Comparison of ENCODE assay signal across 9 mouse cellular contexts in genomic region chr2:93850317-93850944, GRCm38 (mm10). TPM values are rescaled to one million over a fixed set of nuclear protein-coding genes. Genes with fewer than 3 reads are reported as not detected.
DNase-seq lines count a peak whose midpoint lies in the region; ATAC-seq lines count a peak whose summit lies in the region.
"Had no signal": no experiment of that assay in that cellular context is flagged by ENCODE, and none has a peak within 500 bp of the region (broad histone marks: within the 10 kb centered on the region; RNA-seq: fewer than 3 reads in every experiment).

No protein-coding gene starts in this region.

- peak overlapping the region; percentile 69 for H3K4me2 ChIP-seq in heart, embryonic 15.5 days
- peak overlapping the region; percentile 49 for H3K4me2 ChIP-seq in embryonic facial prominence, embryonic 12.5 days (replicated peaks)
- H3K4me2 ChIP-seq in limb, embryonic 11.5 days (ENCODE audit: low read depth, severe bottlenecking) = peak overlapping the region; percentile 1; the same call in 1 of the 2 replicates
- H3K4me2 ChIP-seq in neural tube, embryonic 14.5 days (ENCODE audit: low read depth, low read length) = peak overlapping the region; percentile 74

- H3K9ac ChIP-seq in heart, embryonic 15.5 days = no peak overlapping the region
- no peak overlapping the region for H3K9ac ChIP-seq in embryonic facial prominence, embryonic 12.5 days
- H3K9ac ChIP-seq in limb, embryonic 11.5 days (ENCODE audit: low read length) = no peak overlapping the region
- no peak overlapping the region for H3K9ac ChIP-seq in neural tube, embryonic 14.5 days (replicated peaks; ENCODE audit: low read depth, low read length)

- 40% methylated on average over 13 of the region's 13 CpGs for WGBS in heart, embryonic 15.5 days
- 41% methylated on average over 13 of the region's 13 CpGs for WGBS in embryonic facial prominence, embryonic 12.5 days
- WGBS in limb, embryonic 11.5 days = 42% methylated on average over 13 of the region's 13 CpGs
- 51% methylated on average over 13 of the region's 13 CpGs for WGBS in neural tube, embryonic 14.5 days

- no peak for ATAC-seq in heart, embryonic 15.5 days (replicated peaks; ENCODE audit: insufficient number of reproducible peaks, insufficient read depth, low FRiP score, low read depth)
- no peak for ATAC-seq in embryonic facial prominence, embryonic 12.5 days (ENCODE audit: insufficient number of reproducible peaks, insufficient read depth, low FRiP score, low TSS enrichment)
- no peak for ATAC-seq in limb, embryonic 11.5 days (ENCODE audit: insufficient number of reproducible peaks, low FRiP score, low TSS enrichment, low read depth)
- ATAC-seq in neural tube, embryonic 14.5 days (ENCODE audit: low read depth) = no peak

- H3K36me3 ChIP-seq in heart, embryonic 15.5 days = peaks cover 4% of the 10 kb centered on the region; the same call in 1 of the 2 replicates
- H3K36me3 ChIP-seq in embryonic facial prominence, embryonic 12.5 days = peaks cover 17% of the 10 kb centered on the region; the same call in 1 of the 2 replicates
- no peaks in the 10 kb centered on the region for H3K36me3 ChIP-seq in limb, embryonic 11.5 days (ENCODE audit: control insufficient read depth, insufficient read depth, low read length)
- H3K36me3 ChIP-seq in neural tube, embryonic 14.5 days (ENCODE audit: control insufficient read depth, insufficient read depth, low read length) = 0 out of 2 replicates have a peak, but pooled peaks cover 3% of the 10 kb centered on the region

- H3K4me3 ChIP-seq in heart, embryonic 15.5 days = peak overlapping the region; percentile 62
- H3K4me3 ChIP-seq in embryonic facial prominence, embryonic 12.5 days = no peak overlapping the region; the same call in 1 of the 2 replicates
- no peak overlapping the region for H3K4me3 ChIP-seq in limb, embryonic 11.5 days (ENCODE audit: low read depth, low read length)
- H3K4me3 ChIP-seq in neural tube, embryonic 14.5 days (ENCODE audit: low read depth, low read length) = peak overlapping the region; percentile 62; the same call in 1 of the 2 replicates

- peaks cover 9% of the 10 kb centered on the region for H3K4me1 ChIP-seq in heart, embryonic 15.5 days (replicated peaks)
- H3K4me1 ChIP-seq in embryonic facial prominence, embryonic 12.5 days = peaks cover 14% of the 10 kb centered on the region; the same call in 1 of the 2 replicates
- peaks cover 9% of the 10 kb centered on the region for H3K4me1 ChIP-seq in limb, embryonic 11.5 days (ENCODE audit: control insufficient read depth, insufficient read depth, low read length)
- peaks cover 8% of the 10 kb centered on the region for H3K4me1 ChIP-seq in neural tube, embryonic 14.5 days (ENCODE audit: control insufficient read depth, insufficient read depth, low read length)

- no peaks in the 10 kb centered on the region for H3K9me3 ChIP-seq in heart, embryonic 15.5 days (replicated peaks)
- no peaks in the 10 kb centered on the region for H3K9me3 ChIP-seq in embryonic facial prominence, embryonic 12.5 days
- no peaks in the 10 kb centered on the region for H3K9me3 ChIP-seq in limb, embryonic 11.5 days (ENCODE audit: control insufficient read depth, low read length)
- H3K9me3 ChIP-seq in neural tube, embryonic 14.5 days (ENCODE audit: control insufficient read depth, low read length) = no peaks in the 10 kb centered on the region
- H3K9me3 ChIP-seq: G1E had no signal

- no peaks in the 10 kb centered on the region for H3K27me3 ChIP-seq in heart, embryonic 15.5 days
- H3K27me3 ChIP-seq in embryonic facial prominence, embryonic 12.5 days = no peaks in the 10 kb centered on the region
- no peaks in the 10 kb centered on the region for H3K27me3 ChIP-seq in limb, embryonic 11.5 days (ENCODE audit: control insufficient read depth, insufficient read depth, low read length)
- H3K27me3 ChIP-seq in neural tube, embryonic 14.5 days (ENCODE audit: control insufficient read depth, insufficient read depth, low read length) = no peaks in the 10 kb centered on the region

- no peak for DNase-seq in heart, adult 11 months
- no peak for DNase-seq in limb, embryonic 11.5 days (ENCODE audit: low spot score)
- DNase-seq in embryo, embryonic 9.5 days (ENCODE audit: extremely low spot score) = no peak
- DNase-seq in layer of hippocampus, adult 9-11 months = no peak
- no peak for DNase-seq in embryo, embryonic 10 days (ENCODE audit: low spot score)

- no peak overlapping the region for H3K27ac ChIP-seq in heart, embryonic 15.5 days
- H3K27ac ChIP-seq in embryonic facial prominence, embryonic 12.5 days = no peak overlapping the region
- no peak overlapping the region for H3K27ac ChIP-seq in limb, embryonic 11.5 days (replicated peaks; ENCODE audit: low read depth, low read length)
- H3K27ac ChIP-seq in neural tube, embryonic 14.5 days (ENCODE audit: low read depth, low read length) = no peak overlapping the region

RNA-seq across cellular contexts. Expression of gene Accs, which starts 0.7 kb away (rescaled TPM):
- 5.5 and 5.9 TPM in 2 replicates for polyA plus RNA-seq in heart, embryonic 15.5 days (2015; fragmentation: Nextera tagmentation; extraction: Ambion mirVana)
- 9.6 and 9.8 TPM in 2 replicates for polyA plus RNA-seq in embryonic facial prominence, embryonic 12.5 days (2016; fragmentation: Nextera tagmentation; extraction: Ambion mirVana)
- polyA plus RNA-seq in limb, embryonic 11.5 days (2014; fragmentation: Nextera tagmentation; extraction: Ambion mirVana) = 9.0 and 10.4 TPM in 2 replicates
- 5.5 and 6.7 TPM in 2 replicates for polyA plus RNA-seq in neural tube, embryonic 14.5 days (2014; fragmentation: Nextera tagmentation; extraction: Ambion mirVana)

RNA-seq across cellular contexts. Expression of gene Accsl, which starts 18.5 kb away (rescaled TPM):
- polyA plus RNA-seq in heart, embryonic 15.5 days (2015; fragmentation: Nextera tagmentation; extraction: Ambion mirVana) = not detected in 2 replicates
- not detected in 2 replicates for polyA plus RNA-seq in embryonic facial prominence, embryonic 12.5 days (2016; fragmentation: Nextera tagmentation; extraction: Ambion mirVana)
- not detected in 2 replicates for polyA plus RNA-seq in limb, embryonic 11.5 days (2014; fragmentation: Nextera tagmentation; extraction: Ambion mirVana)
- polyA plus RNA-seq in neural tube, embryonic 14.5 days (2014; fragmentation: Nextera tagmentation; extraction: Ambion mirVana) = 0.33 and 0.66 TPM in 2 replicates
- polyA plus RNA-seq: G1E had no signal

RNA-seq across cellular contexts. Expression of gene Ext2, which starts 28.1 kb away (rescaled TPM):
- polyA plus RNA-seq in heart, embryonic 15.5 days (2015; fragmentation: Nextera tagmentation; extraction: Ambion mirVana) = 57.6 and 83.1 TPM in 2 replicates
- 105 and 112 TPM in 2 replicates for polyA plus RNA-seq in embryonic facial prominence, embryonic 12.5 days (2016; fragmentation: Nextera tagmentation; extraction: Ambion mirVana)
- 69.8 and 75.1 TPM in 2 replicates for polyA plus RNA-seq in limb, embryonic 11.5 days (2014; fragmentation: Nextera tagmentation; extraction: Ambion mirVana)
- 64.9 and 77.6 TPM in 2 replicates for polyA plus RNA-seq in neural tube, embryonic 14.5 days (2014; fragmentation: Nextera tagmentation; extraction: Ambion mirVana)

Comparison
In these comparisons a context has a peak if more than half of its experiments do, and no peak if none do; other contexts are left out.
1. H3K4me2 ChIP-seq: peak in every context shown above with its lines; median percentile 74 in neural tube, embryonic 14.5 days; 69 in heart, embryonic 15.5 days; 49 in embryonic facial prominence, embryonic 12.5 days; 1 in limb, embryonic 11.5 days.
2. H3K4me3 ChIP-seq: peak in heart, embryonic 15.5 days (single experiment) and neural tube, embryonic 14.5 days (single experiment); none in embryonic facial prominence, embryonic 12.5 days (single experiment) and limb, embryonic 11.5 days (single experiment).